Mouse (Mus musculus): ENCODE data around the gene Ppa2. TPM values are rescaled to one million over a fixed set of nuclear protein-coding genes. Genes with fewer than 3 reads are reported as not detected.

The Ppa2 gene
- polyA plus RNA-seq, 1 experiment from 2014 or later = 87.9 TPM

DNA sequence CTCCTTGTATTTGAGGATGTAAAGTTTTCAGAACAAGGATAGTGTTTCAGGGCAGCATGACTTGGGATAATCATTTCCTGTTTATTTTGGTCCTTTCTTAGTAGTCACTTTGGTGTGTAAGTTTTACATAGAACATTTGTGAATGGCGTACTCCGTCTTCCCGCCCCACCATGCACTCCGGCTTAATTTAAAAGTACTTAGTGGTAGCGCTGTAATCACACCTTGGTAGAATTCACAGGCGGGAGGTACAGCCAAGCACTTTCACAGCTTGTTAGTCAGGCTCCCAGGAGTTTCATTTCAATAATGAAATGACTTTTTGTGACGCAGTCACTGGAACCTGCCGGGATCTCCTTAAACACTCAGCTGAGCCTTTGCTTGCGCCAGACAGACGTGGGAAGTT lies 12.0 kb downstream of the Ppa2 start:
- Histone ChIP-seq H3K9ac (ENCODE audit: low read length) (no peak overlapping the region), H3K27ac (ENCODE audit: low read depth, low read length) (no peak overlapping the region), H3K4me3 (ENCODE audit: low read depth, low read length) (no peak overlapping the region), H3K36me3 (ENCODE audit: control insufficient read depth, insufficient read depth, low read length) (no peaks in the 10 kb centered on the region), H3K4me2 (ENCODE audit: low read depth) (no peak overlapping the region), H3K9me3 (ENCODE audit: control insufficient read depth, low read length) (no peaks in the 10 kb centered on the region), H3K27me3 (ENCODE audit: control insufficient read depth, insufficient read depth, low read length) (no peaks in the 10 kb centered on the region), H3K4me1 (ENCODE audit: control insufficient read depth, insufficient read depth, low read length) (no peaks in the 10 kb centered on the region)
- ATAC-seq (ENCODE audit: insufficient read depth, low FRiP score, low TSS enrichment) (no peak), DNase-seq (ENCODE audit: low spot score) (no peak)
- 97% methylated on average over 10 of the region's 10 CpGs for WGBS

GRCm38 (mm10) chr3:133322552-133322951 lies 12.6 kb downstream of the Ppa2 start:
- Histone ChIP-seq H3K4me1 (ENCODE audit: control insufficient read depth, insufficient read depth, low read length) (no peaks in the 10 kb centered on the region), H3K36me3 (ENCODE audit: control insufficient read depth, insufficient read depth, low read length) (no peaks in the 10 kb centered on the region), H3K27ac (ENCODE audit: low read depth, low read length) (no peak overlapping the region), H3K27me3 (ENCODE audit: control insufficient read depth, insufficient read depth, low read length) (no peaks in the 10 kb centered on the region), H3K9me3 (ENCODE audit: control insufficient read depth, low read length) (no peaks in the 10 kb centered on the region), H3K9ac (ENCODE audit: low read length) (no peak overlapping the region), H3K4me3 (ENCODE audit: low read depth, low read length) (no peak overlapping the region), H3K4me2 (ENCODE audit: low read depth) (no peak overlapping the region)
- no peak for DNase-seq (ENCODE audit: low spot score)
- ATAC-seq (ENCODE audit: insufficient read depth, low FRiP score, low TSS enrichment) = no peak
- WGBS = 77% methylated on average over 4 of the region's 4 CpGs

DNA sequence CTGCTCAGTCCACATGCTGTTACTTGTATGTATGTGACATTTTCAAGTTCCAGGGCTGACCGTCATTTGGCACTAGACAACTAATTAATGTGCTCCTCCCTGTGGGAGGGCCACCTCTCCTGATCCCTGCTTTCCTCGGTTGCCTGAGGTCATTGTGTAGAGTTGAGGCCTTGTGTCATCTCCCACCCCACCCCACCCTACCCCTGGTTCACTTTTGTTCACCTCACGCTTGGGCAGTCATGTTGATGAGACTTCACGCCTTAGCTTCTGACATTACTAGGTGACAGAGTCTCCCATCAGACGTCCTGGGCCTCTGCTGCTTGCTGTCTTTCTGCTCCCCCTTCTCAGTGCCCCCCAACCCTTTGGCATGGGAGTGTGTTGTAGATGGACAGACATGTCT lies 15.2 kb downstream of the Ppa2 start:
- ATAC-seq (ENCODE audit: insufficient read depth, low FRiP score, low TSS enrichment) (no peak), DNase-seq (ENCODE audit: low spot score) (no peak)

GRCm38 (mm10) chr3:133328551-133328950 lies 18.6 kb downstream of the Ppa2 start:
- WGBS = 92% methylated on average over 13 of the region's 13 CpGs

More for the DNA sequence above, 15.2 kb downstream of the Ppa2 start:
- Histone ChIP-seq H3K4me3 (ENCODE audit: low read depth, low read length) (no peak overlapping the region), H3K9ac (ENCODE audit: low read length) (no peak overlapping the region), H3K27ac (ENCODE audit: low read depth, low read length) (no peak overlapping the region), H3K9me3 (ENCODE audit: control insufficient read depth, low read length) (no peaks in the 10 kb centered on the region), H3K4me1 (ENCODE audit: control insufficient read depth, insufficient read depth, low read length) (no peaks in the 10 kb centered on the region), H3K36me3 (ENCODE audit: control insufficient read depth, insufficient read depth, low read length) (no peaks in the 10 kb centered on the region), H3K4me2 (ENCODE audit: low read depth) (no peak overlapping the region), H3K27me3 (ENCODE audit: control insufficient read depth, insufficient read depth, low read length) (no peaks in the 10 kb centered on the region)
- 47% methylated on average over 5 of the region's 5 CpGs for WGBS

DNA sequence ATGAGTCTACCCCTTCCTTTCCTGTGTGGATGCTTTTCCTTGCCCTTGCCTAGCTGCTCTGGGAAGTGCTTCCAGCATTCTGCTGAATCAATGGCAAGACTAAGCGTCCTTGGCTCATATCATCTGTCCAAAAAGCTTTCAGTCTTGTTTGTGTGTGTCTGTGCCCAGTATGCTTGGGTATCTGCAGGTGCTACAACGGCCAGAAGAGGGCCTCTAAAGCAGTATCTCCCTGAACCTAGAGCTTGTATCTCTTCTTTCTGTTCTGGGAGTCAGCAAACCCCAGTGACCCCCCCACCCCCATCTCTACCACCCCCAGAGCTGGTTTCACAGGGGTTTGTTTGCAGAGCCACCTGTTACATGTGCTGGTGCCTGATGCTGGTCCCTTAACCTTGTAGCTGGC lies 19.5 kb downstream of the Ppa2 start:
- Histone ChIP-seq H3K4me2 (ENCODE audit: low read depth) (no peak overlapping the region), H3K9me3 (ENCODE audit: control insufficient read depth, low read length) (no peaks in the 10 kb centered on the region), H3K4me1 (ENCODE audit: control insufficient read depth, insufficient read depth, low read length) (no peaks in the 10 kb centered on the region), H3K27ac (ENCODE audit: low read depth, low read length) (no peak overlapping the region), H3K27me3 (ENCODE audit: control insufficient read depth, insufficient read depth, low read length) (no peaks in the 10 kb centered on the region), H3K36me3 (ENCODE audit: control insufficient read depth, insufficient read depth, low read length) (no peaks in the 10 kb centered on the region), H3K4me3 (ENCODE audit: low read depth, low read length) (no peak overlapping the region), H3K9ac (ENCODE audit: low read length) (no peak overlapping the region)
- WGBS = 89% methylated on average over 2 of the region's 2 CpGs
- ATAC-seq (ENCODE audit: insufficient read depth, low FRiP score, low TSS enrichment) = no peak
- no peak for DNase-seq (ENCODE audit: low spot score)

More at GRCm38 (mm10) chr3:133328551-133328950, 18.6 kb downstream of the Ppa2 start:
- H3K4me3 ChIP-seq (ENCODE audit: low read depth, low read length) = no peak overlapping the region
- no peaks in the 10 kb centered on the region for H3K9me3 ChIP-seq (ENCODE audit: control insufficient read depth, low read length)
- ATAC-seq (ENCODE audit: insufficient read depth, low FRiP score, low TSS enrichment) = no peak
- no peak for DNase-seq (ENCODE audit: low spot score)
- H3K9ac ChIP-seq (ENCODE audit: low read length) = no peak overlapping the region
- no peaks in the 10 kb centered on the region for H3K27me3 ChIP-seq (ENCODE audit: control insufficient read depth, insufficient read depth, low read length)
- no peaks in the 10 kb centered on the region for H3K36me3 ChIP-seq (ENCODE audit: control insufficient read depth, insufficient read depth, low read length)
- H3K4me2 ChIP-seq (ENCODE audit: low read depth) = no peak overlapping the region
- no peaks in the 10 kb centered on the region for H3K4me1 ChIP-seq (ENCODE audit: control insufficient read depth, insufficient read depth, low read length)
- no peak overlapping the region for H3K27ac ChIP-seq (ENCODE audit: low read depth, low read length)

- no peak for ATAC-seq (ENCODE audit: insufficient read depth, low FRiP score, low TSS enrichment)
- H3K9ac ChIP-seq (ENCODE audit: low read length) = no peak overlapping the region
- no peak overlapping the region for H3K4me2 ChIP-seq (ENCODE audit: low read depth)
- 60% methylated on average over 15 of the region's 15 CpGs for WGBS
- H3K4me3 ChIP-seq (ENCODE audit: low read depth, low read length) = no peak overlapping the region
- no peaks in the 10 kb centered on the region for H3K36me3 ChIP-seq (ENCODE audit: control insufficient read depth, insufficient read depth, low read length)
- DNase-seq (ENCODE audit: low spot score) = no peak
- no peaks in the 10 kb centered on the region for H3K4me1 ChIP-seq (ENCODE audit: control insufficient read depth, insufficient read depth, low read length)
- no peaks in the 10 kb centered on the region for H3K9me3 ChIP-seq (ENCODE audit: control insufficient read depth, low read length)
- H3K27ac ChIP-seq (ENCODE audit: low read depth, low read length) = no peak overlapping the region
- no peaks in the 10 kb centered on the region for H3K27me3 ChIP-seq (ENCODE audit: control insufficient read depth, insufficient read depth, low read length)
Observed at GRCm38 (mm10) chr3:133331184-133331866, 21.4 kb downstream of the Ppa2 start.

DNA sequence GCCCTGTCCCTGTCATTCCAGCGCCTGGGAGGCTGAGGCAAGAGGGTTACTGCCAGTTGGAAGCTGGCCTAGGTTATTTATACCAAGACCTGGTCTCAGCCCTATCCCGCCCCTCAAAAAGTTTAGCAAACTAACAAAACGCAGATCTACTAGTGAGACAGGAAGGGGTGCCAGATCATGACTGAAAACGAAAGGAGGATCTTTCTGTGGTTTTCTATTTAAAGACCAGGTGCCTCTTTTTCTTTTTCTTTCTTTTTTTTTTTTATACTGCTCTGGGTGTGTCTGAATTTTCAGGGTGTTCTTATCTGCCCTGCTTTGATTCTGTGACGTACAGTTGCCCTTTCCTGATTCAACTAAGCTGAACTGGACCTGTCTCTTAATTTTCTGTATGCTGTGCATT lies 22.4 kb downstream of the Ppa2 start:
- Histone ChIP-seq H3K9ac (ENCODE audit: low read length) (no peak overlapping the region), H3K27me3 (ENCODE audit: control insufficient read depth, insufficient read depth, low read length) (no peaks in the 10 kb centered on the region), H3K4me1 (ENCODE audit: control insufficient read depth, insufficient read depth, low read length) (no peaks in the 10 kb centered on the region), H3K4me3 (ENCODE audit: low read depth, low read length) (no peak overlapping the region), H3K36me3 (ENCODE audit: control insufficient read depth, insufficient read depth, low read length) (no peaks in the 10 kb centered on the region), H3K4me2 (ENCODE audit: low read depth) (no peak overlapping the region), H3K9me3 (ENCODE audit: control insufficient read depth, low read length) (no peaks in the 10 kb centered on the region), H3K27ac (ENCODE audit: low read depth, low read length) (no peak overlapping the region)
- no peak for ATAC-seq (ENCODE audit: insufficient read depth, low FRiP score, low TSS enrichment)
- 90% methylated on average over 5 of the region's 5 CpGs for WGBS
- DNase-seq (ENCODE audit: low spot score) = no peak

DNA sequence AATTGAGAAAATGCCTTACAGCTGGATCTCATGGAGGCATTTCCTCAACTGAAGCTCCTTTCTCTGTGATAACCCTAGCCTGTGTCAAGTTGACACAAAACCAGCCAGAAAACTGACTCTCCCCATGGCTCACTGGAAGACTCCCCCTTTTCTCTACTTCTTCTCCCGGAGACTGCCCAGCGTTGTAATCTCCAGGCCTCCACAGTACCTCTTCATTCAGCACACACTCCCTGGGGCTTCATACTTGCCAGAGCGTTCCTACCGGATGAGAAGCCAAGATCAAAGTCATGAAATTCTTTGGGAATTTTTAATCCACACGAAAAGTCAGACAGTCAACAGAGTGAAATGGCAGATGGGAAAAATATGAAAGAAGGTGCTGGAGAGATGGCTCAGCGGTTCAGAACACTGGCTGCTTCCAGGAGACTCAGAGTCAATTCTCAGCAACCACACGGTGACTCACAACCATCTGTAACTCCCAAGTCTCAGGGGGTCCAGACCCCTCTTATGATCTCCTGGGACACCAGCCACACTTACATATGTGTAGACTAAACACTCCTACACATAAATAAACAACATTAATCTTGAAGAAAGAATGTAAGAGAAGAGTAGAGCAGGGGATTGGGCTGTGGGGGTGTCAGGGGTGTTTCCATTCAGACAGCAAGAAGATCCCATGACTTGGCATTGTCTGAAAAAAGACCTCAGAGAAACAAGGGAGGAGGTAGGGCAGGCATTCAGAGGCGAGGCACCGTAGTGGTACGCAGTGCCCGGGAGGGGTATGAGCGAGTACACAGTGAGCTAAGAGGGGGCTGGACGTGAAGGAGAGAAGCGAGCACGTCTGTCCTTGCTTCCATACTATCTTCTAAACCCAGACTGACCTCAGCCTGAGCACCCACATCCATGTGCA lies 23.6 kb downstream of the Ppa2 start:
- ATAC-seq (ENCODE audit: insufficient read depth, low FRiP score, low TSS enrichment) = no peak

GRCm38 (mm10) chr3:133334691-133335090 lies 24.8 kb downstream of the Ppa2 start:
- H3K4me1 ChIP-seq (ENCODE audit: control insufficient read depth, insufficient read depth, low read length) = no peaks in the 10 kb centered on the region
- no peaks in the 10 kb centered on the region for H3K36me3 ChIP-seq (ENCODE audit: control insufficient read depth, insufficient read depth, low read length)
- no peaks in the 10 kb centered on the region for H3K27me3 ChIP-seq (ENCODE audit: control insufficient read depth, insufficient read depth, low read length)
- no peak overlapping the region for H3K4me2 ChIP-seq (ENCODE audit: low read depth)
- WGBS = 90% methylated on average over 5 of the region's 5 CpGs
- no peak overlapping the region for H3K4me3 ChIP-seq (ENCODE audit: low read depth, low read length)
- no peak overlapping the region for H3K9ac ChIP-seq (ENCODE audit: low read length)
- no peaks in the 10 kb centered on the region for H3K9me3 ChIP-seq (ENCODE audit: control insufficient read depth, low read length)
- ATAC-seq (ENCODE audit: insufficient read depth, low FRiP score, low TSS enrichment) (no peak), DNase-seq (ENCODE audit: low spot score) (no peak)
- H3K27ac ChIP-seq (ENCODE audit: low read depth, low read length) = no peak overlapping the region

More for the DNA sequence above, 23.6 kb downstream of the Ppa2 start:
- H3K27ac ChIP-seq (ENCODE audit: low read depth, low read length) = no peak overlapping the region
- no peak overlapping the region for H3K4me3 ChIP-seq (ENCODE audit: low read depth, low read length)
- no peaks in the 10 kb centered on the region for H3K4me1 ChIP-seq (ENCODE audit: control insufficient read depth, insufficient read depth, low read length)
- no peaks in the 10 kb centered on the region for H3K9me3 ChIP-seq (ENCODE audit: control insufficient read depth, low read length)
- H3K36me3 ChIP-seq (ENCODE audit: control insufficient read depth, insufficient read depth, low read length) = no peaks in the 10 kb centered on the region
- WGBS = 90% methylated on average over 15 of the region's 15 CpGs
- DNase-seq (ENCODE audit: low spot score) = no peak
- no peaks in the 10 kb centered on the region for H3K27me3 ChIP-seq (ENCODE audit: control insufficient read depth, insufficient read depth, low read length)
- H3K9ac ChIP-seq (ENCODE audit: low read length) = no peak overlapping the region
- no peak overlapping the region for H3K4me2 ChIP-seq (ENCODE audit: low read depth)
